1 mouse cellular context compared by ENCODE assay signal in the genomic region with DNA sequence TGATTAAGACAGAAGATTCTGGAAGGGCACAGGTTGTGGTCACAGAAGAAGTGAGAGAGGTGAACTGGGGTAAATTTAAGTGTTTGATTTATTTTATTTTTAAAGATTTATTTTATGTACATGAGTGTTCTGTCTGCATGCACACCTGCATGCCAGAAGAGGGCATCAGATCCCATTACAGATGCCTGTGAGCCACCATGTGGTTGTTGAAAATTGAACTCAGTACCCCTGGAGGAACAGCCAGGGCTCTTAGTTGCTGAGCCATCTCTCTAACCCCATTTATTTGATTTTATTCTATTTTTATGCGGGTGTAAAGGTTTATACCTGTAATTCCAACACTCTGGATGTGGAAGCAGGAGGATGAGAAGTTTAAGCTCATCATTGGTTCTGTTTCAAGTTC.
TF ChIP-seq lines count a peak whose summit lies in the region.

No protein-coding gene starts in this region.

TF ChIP-seq in CH12.LX, 34 proteins besides CTCF, POLR2A, EP300 and RAD21:
- 0 out of 2 replicates have a peak, but pooled peaks have one; percentile 17 for TF ChIP-seq MYC (IDR thresholded peaks at IDR 0.05; ENCODE audit: low read depth, low read length)
- TF ChIP-seq ELF1 (IDR thresholded peaks at IDR 0.05; ENCODE audit: low read depth, low read length): no peak
- no peak for TF ChIP-seq RCOR1 (conservative IDR thresholded peaks at IDR 0.05; ENCODE audit: low read depth, low read length)
- no peak for TF ChIP-seq USF2 (conservative IDR thresholded peaks at IDR 0.05; ENCODE audit: low read depth, low read length)
- TF ChIP-seq MAX (IDR thresholded peaks at IDR 0.05; ENCODE audit: low read length): no peak
- no peak for TF ChIP-seq NRF1 (IDR thresholded peaks at IDR 0.05; ENCODE audit: low read depth, low read length)
- peak; percentile 22; the same call in 1 of the 2 replicates for TF ChIP-seq SMC3 (IDR thresholded peaks at IDR 0.05; ENCODE audit: low read depth, low read length)
- TF ChIP-seq ZKSCAN1 (IDR thresholded peaks at IDR 0.05; ENCODE audit: borderline replicate concordance, low read depth, low read length): no peak
- no peak for TF ChIP-seq SIN3A (IDR thresholded peaks at IDR 0.05; ENCODE audit: low read length)
- TF ChIP-seq JUN (IDR thresholded peaks at IDR 0.05; ENCODE audit: insufficient read depth, low read depth, low read length): no peak
- no peak for TF ChIP-seq TBP (conservative IDR thresholded peaks at IDR 0.05; ENCODE audit: low read depth, low read length)
- no peak for TF ChIP-seq MEF2A (IDR thresholded peaks at IDR 0.05; ENCODE audit: borderline replicate concordance, low read depth, low read length)
- no peak for TF ChIP-seq JUND (conservative IDR thresholded peaks at IDR 0.05; ENCODE audit: low read depth, low read length)
- TF ChIP-seq GABPA (IDR thresholded peaks at IDR 0.05; ENCODE audit: insufficient replicate concordance, low read depth, low read length): no peak
- no peak for TF ChIP-seq BHLHE40 (IDR thresholded peaks at IDR 0.05; ENCODE audit: low read depth, low read length)
- no peak for TF ChIP-seq IRF4 (IDR thresholded peaks at IDR 0.05; ENCODE audit: low read depth, low read length)
TF ChIP-seq in CH12.LX: peak in this region for 2.
